Mouse (Mus musculus) T-helper 2 cell (primary cell): ENCODE measurements around the gene Ccnl2.

ENCODE experiments used
- in situ Hi-C: fragments of 300-600 bp; cut with MboI, MseI; formaldehyde crosslinking; loops from one replicate; pipeline ENCODE4 v1.15.1; 2025; ENCODE audit warnings: high pct_unique_total_duplicates

The Ccnl2 gene

DNA sequence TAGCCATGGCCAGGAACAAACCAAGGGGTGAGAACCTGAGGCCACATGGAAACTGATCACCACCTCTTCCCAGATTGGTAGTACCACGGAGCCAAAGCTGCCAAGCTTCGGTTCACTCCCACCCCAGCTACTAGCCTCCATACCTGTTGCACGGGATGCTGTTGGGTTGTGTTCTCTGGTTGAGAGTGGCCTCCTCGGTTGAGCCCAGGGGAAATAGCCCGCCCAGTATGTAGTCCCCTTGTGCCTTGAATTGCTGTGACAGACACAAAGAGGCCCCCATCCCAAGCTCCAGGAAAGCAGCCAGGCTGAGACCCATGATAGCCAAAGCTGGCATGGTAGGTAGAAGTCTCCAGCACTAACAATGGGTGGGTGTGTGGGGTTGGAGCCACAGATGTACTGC lies 50.7 kb downstream of the Ccnl2 start, which contains the start of gene Tas1r3:
TSS of gene Tas1r3 (minus strand) at position 362 of the 400 bp plus-strand sequence.
- in situ Hi-C loops: no loop called here

DNA sequence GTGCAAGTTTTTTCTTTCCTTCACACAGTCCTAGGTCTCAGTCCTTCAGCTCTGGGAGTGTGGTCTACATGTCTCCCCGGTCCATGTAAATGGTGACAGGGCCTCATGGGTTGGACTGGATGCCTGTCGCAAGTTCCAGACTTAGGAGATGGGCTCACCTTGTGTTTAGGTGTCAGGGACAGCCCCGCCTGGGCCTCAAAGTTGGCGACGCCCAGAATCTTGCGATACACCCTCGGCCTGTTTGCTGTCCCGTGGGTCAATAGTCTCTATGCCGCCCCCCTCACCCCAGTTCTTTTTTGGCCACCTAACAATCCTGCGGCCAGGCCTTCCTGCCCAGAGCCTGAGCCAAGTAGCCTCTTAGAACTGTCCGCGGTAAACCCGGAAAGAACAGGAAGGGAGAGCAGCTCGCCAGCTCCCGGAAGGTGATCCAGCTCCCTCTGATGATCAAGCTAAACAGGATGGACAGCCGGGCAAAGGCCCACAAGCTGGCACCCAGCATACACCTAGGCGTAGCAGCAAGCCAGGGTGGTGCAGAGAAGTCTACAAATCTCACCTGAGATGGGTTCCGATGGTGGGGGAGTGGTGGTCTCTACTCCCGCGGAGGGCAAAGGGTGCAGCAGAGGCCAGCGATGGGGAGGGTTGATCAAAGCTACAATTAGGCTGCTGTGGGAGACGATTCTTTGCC lies 56.5 kb downstream of the Ccnl2 start:
- in situ Hi-C loops: no loop called here

DNA sequence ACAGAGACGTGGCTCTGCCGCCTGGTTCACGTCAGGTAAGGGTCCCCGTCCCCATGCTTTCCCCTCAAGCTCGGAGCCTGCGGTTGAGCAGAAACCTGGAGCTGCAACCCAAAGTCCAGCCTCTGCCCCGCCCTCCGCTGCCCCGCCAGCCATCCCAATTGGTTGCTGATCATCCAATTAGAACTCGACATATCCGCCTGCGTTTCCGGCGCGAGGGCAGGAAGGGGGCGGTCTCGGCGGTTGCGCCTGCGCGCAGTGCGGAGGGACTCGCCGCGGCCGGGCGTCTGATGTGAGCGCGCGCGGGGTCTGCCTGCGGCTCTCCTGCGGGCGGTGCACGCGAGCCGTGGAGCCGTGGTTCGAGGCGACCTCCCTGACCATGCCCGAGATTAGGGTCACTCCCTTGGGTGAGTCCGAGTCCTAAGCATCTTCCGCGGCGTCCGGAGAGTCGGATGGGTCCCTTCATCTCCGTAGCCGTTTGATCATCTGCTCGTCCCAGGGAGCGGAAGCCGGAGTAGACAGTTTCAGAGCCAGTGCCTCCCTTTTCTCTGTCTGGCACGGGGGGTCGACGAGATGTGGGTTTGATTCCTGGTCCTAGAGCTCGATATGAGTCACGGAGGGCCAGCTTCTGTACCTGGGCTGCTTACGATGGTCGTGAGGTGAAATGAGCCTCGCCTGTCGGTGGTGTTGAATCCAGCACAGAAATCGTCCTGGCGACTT lies 57.2 kb downstream of the Ccnl2 start, which contains the start of the genes Cptp and Ints11:
TSS of gene Cptp (minus strand) at position 124 of the 717 bp plus-strand sequence.
TSS of gene Ints11 (plus strand) at position 230 of the 717 bp plus-strand sequence.
- in situ Hi-C loops: no loop called here

DNA sequence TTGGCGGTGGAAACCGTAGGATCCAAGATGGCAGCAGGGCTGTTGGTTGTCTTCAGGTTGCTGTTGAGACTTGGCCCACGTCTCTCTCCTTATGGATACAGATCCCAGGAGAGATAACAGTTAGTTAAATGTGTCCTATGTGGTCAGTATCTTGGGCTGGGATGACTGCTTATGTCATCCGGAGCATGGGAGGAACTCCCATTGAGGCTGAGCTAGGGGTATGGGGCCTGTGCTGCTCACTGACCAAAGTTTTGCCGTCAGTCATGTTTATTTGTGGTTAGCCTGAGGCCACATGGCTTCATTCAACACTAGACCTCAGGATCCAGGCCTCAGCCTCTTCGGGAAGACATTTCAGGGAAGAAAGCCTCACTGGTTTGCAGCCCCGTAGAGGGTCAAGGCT lies 59.1 kb downstream of the Ccnl2 start:
- in situ Hi-C loops: no loop called here
